Mouse (Mus musculus): ENCODE results near the gene Efcab2. TPM values are rescaled to one million over a fixed set of nuclear protein-coding genes. Genes with fewer than 3 reads are reported as not detected.

Efcab2 gene
- polyA plus RNA-seq, 1 experiment from 2014 or later, result 10.7 TPM

- Histone ChIP-seq H3K27me3 (replicated peaks) (no peaks in the 10 kb centered on the region; the same call in 1 of the 2 replicates), H3K27ac (replicated peaks) (peak overlapping the region; percentile 94), H3K36me3 (no peaks in the 10 kb centered on the region), H3K9me3 (replicated peaks) (no peaks in the 10 kb centered on the region), H3K9ac (replicated peaks) (peak overlapping the region; percentile 88), H3K4me1 (peaks cover 30% of the 10 kb centered on the region), H3K4me3 (replicated peaks) (peak overlapping the region; percentile 83), H3K4me2 (peak overlapping the region; percentile 99)
- ATAC-seq (ENCODE audit: low FRiP score), result peak; percentile 26; the same call in 1 of the 2 replicates
- WGBS, result under 1% methylated on average over 21 of the region's 21 CpGs
Measured at GRCm38 (mm10) chr1:178527185-178527546, 121.3 kb downstream of the Efcab2 start.

GRCm38 (mm10) chr1:178527547-178528361, 121.9 kb downstream of the Efcab2 start:
- H3K9ac ChIP-seq (replicated peaks), result peak overlapping the region; percentile 88
- no peaks in the 10 kb centered on the region; the same call in 1 of the 2 replicates for H3K27me3 ChIP-seq (replicated peaks)
- H3K9me3 ChIP-seq (replicated peaks), result no peaks in the 10 kb centered on the region
- peak overlapping the region; percentile 83 for H3K4me3 ChIP-seq (replicated peaks)
- ATAC-seq (ENCODE audit: low FRiP score), result peak; percentile 36
- WGBS, result under 1% methylated on average over 58 of the region's 59 CpGs
- H3K27ac ChIP-seq (replicated peaks), result peak overlapping the region; percentile 94
- H3K36me3 ChIP-seq, result no peaks in the 10 kb centered on the region
- peak overlapping the region; percentile 99 for H3K4me2 ChIP-seq
- H3K4me1 ChIP-seq, result peaks cover 28% of the 10 kb centered on the region

GRCm38 (mm10) chr1:178528431-178529351, 122.8 kb downstream of the Efcab2 start, which contains the start of gene Kif26b:
Gene Kif26b, plus strand, starts transcription at chr1:178529125.
- Histone ChIP-seq H3K4me2 (peak within 1 kb of the TSS; percentile 99), H3K9ac (replicated peaks) (peak within 1 kb of the TSS; percentile 88), H3K27me3 (replicated peaks) (no peaks in the 10 kb centered on the region), H3K36me3 (no peaks in the 10 kb centered on the region), H3K4me3 (replicated peaks) (peak within 1 kb of the TSS; percentile 83), H3K27ac (replicated peaks) (peak within 1 kb of the TSS; percentile 94), H3K4me1 (peaks cover 30% of the 10 kb centered on the region), H3K9me3 (replicated peaks) (no peaks in the 10 kb centered on the region)
- WGBS, result 2% methylated on average over 77 of the region's 92 CpGs
- ATAC-seq (ENCODE audit: low FRiP score), result peak; percentile 61

GRCm38 (mm10) chr1:178529512-178530300, 123.8 kb downstream of the Efcab2 start:
- Histone ChIP-seq H3K27ac (replicated peaks) (peak overlapping the region; percentile 94), H3K4me2 (peak overlapping the region; percentile 99), H3K4me3 (replicated peaks) (peak overlapping the region; percentile 83), H3K27me3 (replicated peaks) (no peaks in the 10 kb centered on the region), H3K9me3 (replicated peaks) (no peaks in the 10 kb centered on the region), H3K4me1 (peaks cover 38% of the 10 kb centered on the region), H3K9ac (replicated peaks) (peak overlapping the region; percentile 88), H3K36me3 (no peaks in the 10 kb centered on the region)
- under 1% methylated on average over 38 of the region's 38 CpGs for WGBS
- peak; percentile 1; the same call in 1 of the 2 replicates for ATAC-seq (ENCODE audit: low FRiP score)

GRCm38 (mm10) chr1:178530301-178531078, 124.6 kb downstream of the Efcab2 start:
- Histone ChIP-seq H3K4me2 (peak overlapping the region; percentile 99), H3K36me3 (no peaks in the 10 kb centered on the region), H3K9ac (replicated peaks) (peak overlapping the region; percentile 88), H3K27me3 (replicated peaks) (no peaks in the 10 kb centered on the region), H3K4me1 (peaks cover 38% of the 10 kb centered on the region), H3K4me3 (replicated peaks) (peak overlapping the region; percentile 83), H3K27ac (replicated peaks) (peak overlapping the region; percentile 94), H3K9me3 (replicated peaks) (no peaks in the 10 kb centered on the region)
- ATAC-seq (ENCODE audit: low FRiP score), result peak; percentile 40
- under 1% methylated on average over 58 of the region's 62 CpGs for WGBS

Small RNA genes lying within 50 kb of the gene (microRNA-seq; reads per million reads assigned to microRNA genes)
- gene Gm27458, result not detected

Other genes starting within 250 kb of the Efcab2 start
- 22.0 and 23.6 TPM in 2 replicates for gene Desi2, start 218.7 kb upstream of the Efcab2 start, polyA plus RNA-seq (2015; fragmentation: Nextera tagmentation; extraction: Ambion mirVana)
- gene Cox20, start 87.0 kb upstream of the Efcab2 start, polyA plus RNA-seq (2015; fragmentation: Nextera tagmentation; extraction: Ambion mirVana), result 115 and 122 TPM in 2 replicates
- gene Hnrnpu, start 68.3 kb upstream of the Efcab2 start, polyA plus RNA-seq (2015; fragmentation: Nextera tagmentation; extraction: Ambion mirVana), result 224 and 254 TPM in 2 replicates
- gene Kif26b, start 123.0 kb downstream of the Efcab2 start, polyA plus RNA-seq (2015; fragmentation: Nextera tagmentation; extraction: Ambion mirVana), result 10.6 and 11.1 TPM in 2 replicates

Data from neural tube, embryonic 15.5 days (tissue).